ENCODE assay signal across 17 mouse cellular contexts in the genomic region with DNA sequence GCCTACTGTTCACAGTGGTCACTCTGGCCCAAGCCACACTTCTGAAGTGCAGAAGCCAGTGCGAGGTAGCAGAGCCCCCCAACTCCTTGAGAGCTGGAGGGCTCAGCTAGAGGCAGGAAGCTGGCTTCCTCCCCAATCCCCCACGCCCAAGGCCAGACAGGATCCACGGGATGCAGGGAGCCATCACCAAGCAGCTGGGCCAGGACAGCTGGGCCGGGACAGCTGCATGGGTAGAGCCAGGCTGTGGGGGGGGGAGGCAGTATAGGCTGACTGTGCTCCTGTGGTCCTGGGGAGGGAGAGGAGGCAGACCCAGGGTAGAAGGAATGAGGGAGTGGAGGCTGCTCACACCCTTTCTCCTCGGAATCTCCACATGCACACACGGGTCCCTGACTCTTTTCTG. TPM values are rescaled to one million over a fixed set of nuclear protein-coding genes. Genes with fewer than 3 reads are reported as not detected.
DNase-seq lines count a peak whose midpoint lies in the region; ATAC-seq and TF ChIP-seq lines count a peak whose summit lies in the region.
"Had no signal": no experiment of that assay in that cellular context is flagged by ENCODE, and none has a peak within 500 bp of the region (broad histone marks: within the 10 kb centered on the region; RNA-seq: fewer than 3 reads in every experiment).

No protein-coding gene starts in this region.

- H3K27me3 ChIP-seq in hindbrain, embryonic 13.5 days = no peaks in the 10 kb centered on the region
- H3K27me3 ChIP-seq in hindbrain, embryonic 14.5 days (ENCODE audit: control insufficient read depth, insufficient read depth, low read length) = no peaks in the 10 kb centered on the region
- 0 out of 2 replicates have a peak, but pooled peaks cover 6% of the 10 kb centered on the region for H3K27me3 ChIP-seq in midbrain, embryonic 10.5 days (ENCODE audit: low read depth, poor library complexity, severe bottlenecking)
- no peaks in the 10 kb centered on the region for H3K27me3 ChIP-seq in midbrain, postnatal 0 days (ENCODE audit: insufficient read depth, low read length)
- no peaks in the 10 kb centered on the region for H3K27me3 ChIP-seq in embryonic facial prominence, embryonic 14.5 days (replicated peaks; ENCODE audit: control insufficient read depth, insufficient read depth, low read length)
- H3K27me3 ChIP-seq: neural tube, embryonic 12.5 days had no signal

- H3K36me3 ChIP-seq in hindbrain, embryonic 13.5 days = no peaks in the 10 kb centered on the region
- no peaks in the 10 kb centered on the region for H3K36me3 ChIP-seq in hindbrain, embryonic 14.5 days (replicated peaks; ENCODE audit: control insufficient read depth, insufficient read depth)
- H3K36me3 ChIP-seq in midbrain, embryonic 10.5 days = no peaks in the 10 kb centered on the region
- H3K36me3 ChIP-seq in midbrain, postnatal 0 days (ENCODE audit: insufficient read depth, low read length) = no peaks in the 10 kb centered on the region
- H3K36me3 ChIP-seq in embryonic facial prominence, embryonic 14.5 days (ENCODE audit: control insufficient read depth, insufficient read depth, low read length) = no peaks in the 10 kb centered on the region
- H3K36me3 ChIP-seq: neural tube, embryonic 12.5 days had no signal

- no peak overlapping the region for H3K4me2 ChIP-seq in hindbrain, embryonic 13.5 days
- H3K4me2 ChIP-seq in hindbrain, embryonic 14.5 days (replicated peaks) = no peak overlapping the region
- no peak overlapping the region for H3K4me2 ChIP-seq in midbrain, postnatal 0 days (ENCODE audit: low read depth, low read length, poor library complexity, severe bottlenecking)
- no peak overlapping the region for H3K4me2 ChIP-seq in embryonic facial prominence, embryonic 14.5 days (ENCODE audit: low read depth, low read length)
- H3K4me2 ChIP-seq: neural tube, embryonic 12.5 days had no signal

- no peak for TF ChIP-seq CTCF in midbrain, postnatal 0 days (IDR thresholded peaks at IDR 0.05)

- ATAC-seq in hindbrain, embryonic 13.5 days (ENCODE audit: low FRiP score) = peak; percentile 11; the same call in 1 of the 2 replicates
- no peak for ATAC-seq in hindbrain, embryonic 14.5 days (ENCODE audit: low FRiP score)
- no peak for ATAC-seq in midbrain, postnatal 0 days (ENCODE audit: low FRiP score)
- peak; percentile 45 for ATAC-seq in embryonic facial prominence, embryonic 14.5 days (ENCODE audit: low read depth)

- 68% methylated on average over 6 of the region's 6 CpGs for WGBS in hindbrain, embryonic 13.5 days
- 70% methylated on average over 6 of the region's 6 CpGs for WGBS in hindbrain, embryonic 14.5 days
- WGBS in midbrain, embryonic 10.5 days = 78% methylated on average over 6 of the region's 6 CpGs
- WGBS in midbrain, postnatal 0 days = 72% methylated on average over 6 of the region's 6 CpGs
- WGBS in embryonic facial prominence, embryonic 14.5 days = 54% methylated on average over 6 of the region's 6 CpGs

- H3K4me1 ChIP-seq in hindbrain, embryonic 13.5 days (replicated peaks) = peaks cover 23% of the 10 kb centered on the region
- 0 out of 2 replicates have a peak, but pooled peaks cover 5% of the 10 kb centered on the region for H3K4me1 ChIP-seq in hindbrain, embryonic 14.5 days (replicated peaks; ENCODE audit: control insufficient read depth, insufficient read depth, low read length)
- H3K4me1 ChIP-seq in midbrain, embryonic 10.5 days = peaks cover 31% of the 10 kb centered on the region
- 0 out of 2 replicates have a peak, but pooled peaks cover 4% of the 10 kb centered on the region for H3K4me1 ChIP-seq in midbrain, postnatal 0 days (ENCODE audit: insufficient read depth, low read length)
- H3K4me1 ChIP-seq in embryonic facial prominence, embryonic 14.5 days (ENCODE audit: control insufficient read depth, insufficient read depth, low read length) = peaks cover 34% of the 10 kb centered on the region

- no peak overlapping the region for H3K4me3 ChIP-seq in hindbrain, embryonic 13.5 days
- no peak overlapping the region for H3K4me3 ChIP-seq in hindbrain, embryonic 14.5 days (replicated peaks; ENCODE audit: low read length)
- H3K4me3 ChIP-seq in midbrain, embryonic 10.5 days = no peak overlapping the region
- H3K4me3 ChIP-seq in midbrain, postnatal 0 days (ENCODE audit: low read depth, low read length) = no peak overlapping the region
- no peak overlapping the region for H3K4me3 ChIP-seq in embryonic facial prominence, embryonic 14.5 days (ENCODE audit: low read depth, low read length)
- H3K4me3 ChIP-seq: heart, adult 2 months; neural tube, embryonic 12.5 days had no signal

- no peak overlapping the region for H3K27ac ChIP-seq in hindbrain, embryonic 13.5 days
- H3K27ac ChIP-seq in hindbrain, embryonic 14.5 days = no peak overlapping the region
- H3K27ac ChIP-seq in midbrain, embryonic 10.5 days (replicated peaks) = 0 out of 2 replicates have a peak overlapping the region, but pooled peaks have one; percentile 52
- no peak overlapping the region for H3K27ac ChIP-seq in midbrain, postnatal 0 days (ENCODE audit: low read depth, low read length)
- no peak overlapping the region; the same call in 1 of the 2 replicates for H3K27ac ChIP-seq in embryonic facial prominence, embryonic 14.5 days (replicated peaks; ENCODE audit: low read depth, low read length)
- H3K27ac ChIP-seq: heart, adult 2 months; neural tube, embryonic 12.5 days had no signal

- H3K9me3 ChIP-seq in hindbrain, embryonic 13.5 days = no peaks in the 10 kb centered on the region
- no peaks in the 10 kb centered on the region for H3K9me3 ChIP-seq in hindbrain, embryonic 14.5 days (ENCODE audit: control insufficient read depth, low read length)
- H3K9me3 ChIP-seq in midbrain, embryonic 10.5 days (replicated peaks) = no peaks in the 10 kb centered on the region
- no peaks in the 10 kb centered on the region for H3K9me3 ChIP-seq in midbrain, postnatal 0 days (ENCODE audit: low read length)
- no peaks in the 10 kb centered on the region for H3K9me3 ChIP-seq in embryonic facial prominence, embryonic 14.5 days (ENCODE audit: control insufficient read depth, low read length)
- H3K9me3 ChIP-seq: neural tube, embryonic 12.5 days had no signal

- no peak overlapping the region for H3K9ac ChIP-seq in hindbrain, embryonic 13.5 days
- no peak overlapping the region for H3K9ac ChIP-seq in hindbrain, embryonic 14.5 days
- H3K9ac ChIP-seq in midbrain, postnatal 0 days (replicated peaks; ENCODE audit: low read length, poor library complexity, severe bottlenecking) = no peak overlapping the region
- no peak overlapping the region for H3K9ac ChIP-seq in embryonic facial prominence, embryonic 14.5 days (ENCODE audit: low read depth, low read length)
- H3K9ac ChIP-seq: neural tube, embryonic 12.5 days had no signal

- DNase-seq in hindbrain, embryonic 14.5 days (ENCODE audit: low spot score) = no peak
- no peak for DNase-seq in midbrain, embryonic 10.5 days (ENCODE audit: low spot score)
- DNase-seq in midbrain, postnatal 0 days (ENCODE audit: low spot score) = no peak
- peak; percentile 68 for DNase-seq in embryonic facial prominence, embryonic 14.5 days (ENCODE audit: low spot score)
- DNase-seq in spleen, postnatal 4 days (ENCODE audit: low spot score in 2 of 2) = no peak
- no peak for DNase-seq in retina, embryonic 14.5 days (ENCODE audit: low spot score)
- DNase-seq: cerebellum, adult 8-10 months; gastrocnemius, postnatal 25 days; heart, adult 2 months; kidney, adult 9 months; kidney, postnatal 36 days; liver; lung, postnatal 14 days; thymus, adult 18-20 months; thymus, postnatal 4 days had no signal

RNA-seq across cellular contexts. Expression of gene Cd82, which starts 24.6 kb away (rescaled TPM):
- polyA plus RNA-seq in hindbrain, embryonic 13.5 days (2015; fragmentation: Nextera tagmentation; extraction: Ambion mirVana) = 19.8 and 23.7 TPM in 2 replicates
- 14.2 and 20.0 TPM in 2 replicates for polyA plus RNA-seq in hindbrain, embryonic 14.5 days (2014; fragmentation: Nextera tagmentation; extraction: Ambion mirVana)
- 5.1 and 5.9 TPM in 2 replicates for polyA plus RNA-seq in midbrain, embryonic 10.5 days (2016; fragmentation: Nextera tagmentation; extraction: Ambion mirVana)
- 9.2 and 11.4 TPM in 2 replicates for total RNA-seq in midbrain, postnatal 0 days (2014; rRNA removed)
- polyA plus RNA-seq in midbrain, postnatal 0 days (2015; fragmentation: Nextera tagmentation; extraction: Ambion mirVana) = 14.5 and 14.8 TPM in 2 replicates
- 46.0 and 46.9 TPM in 2 replicates for polyA plus RNA-seq in embryonic facial prominence, embryonic 14.5 days (2014; fragmentation: Nextera tagmentation; extraction: Ambion mirVana)

Comparison
In these comparisons a context has a peak if more than half of its experiments do, and no peak if none do; other contexts are left out.
1. ATAC-seq: peak in hindbrain, embryonic 13.5 days (single experiment) and embryonic facial prominence, embryonic 14.5 days (single experiment); none in hindbrain, embryonic 14.5 days (single experiment) and midbrain, postnatal 0 days (single experiment).